ENCODE assay signal across 28 mouse cellular contexts in the genomic region with DNA sequence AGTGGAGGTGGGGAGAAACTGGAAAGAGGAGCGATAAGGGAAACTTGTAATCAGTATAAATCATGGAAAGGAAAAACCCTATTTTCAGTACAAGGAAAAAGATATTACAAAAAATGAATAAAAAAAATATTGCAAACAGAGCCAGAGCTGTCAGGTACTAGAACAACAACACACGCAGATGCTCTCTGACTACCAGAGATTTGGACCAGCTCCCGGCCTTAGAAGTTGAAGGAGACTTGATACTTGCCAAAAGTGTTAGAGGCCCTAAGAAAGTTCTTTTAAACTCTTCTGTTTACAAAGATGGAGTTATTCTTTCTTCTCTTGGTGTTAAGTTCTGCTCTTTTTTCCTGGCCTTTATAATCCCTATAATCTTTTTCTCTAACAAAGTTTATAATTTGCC.
DNase-seq lines count a peak whose midpoint lies in the region; TF ChIP-seq lines count a peak whose summit lies in the region.
"Had no signal": no experiment of that assay in that cellular context is flagged by ENCODE, and none has a peak within 500 bp of the region (broad histone marks: within the 10 kb centered on the region; RNA-seq: fewer than 3 reads in every experiment).

No protein-coding gene starts in this region.

- H3K4me3 ChIP-seq in thymus, adult 2 months (ENCODE audit: control insufficient read depth, insufficient read depth, low read length) = no peak overlapping the region
- H3K4me3 ChIP-seq: forebrain, embryonic 10.5 days; hindbrain, embryonic 10.5 days; hindbrain, embryonic 15.5 days; left cerebral cortex, adult 2 months; limb, embryonic 13.5 days; liver, embryonic 12.5 days; neural tube, embryonic 15.5 days had no signal

- TF ChIP-seq CTCF in thymus, adult 2 months (IDR thresholded peaks at IDR 0.05; ENCODE audit: borderline replicate concordance, control insufficient read depth, extremely low read depth, insufficient read depth, low read length, poor library complexity) = no peak

- peak; percentile 13 for DNase-seq in gastrocnemius, adult 18-20 months (ENCODE audit: low spot score)
- DNase-seq in gastrocnemius, postnatal 10 days = no peak
- peak; percentile 8 for DNase-seq in kidney, postnatal 14 days
- no peak for DNase-seq in kidney, adult 8-10 months
- peak; percentile 17 for DNase-seq in brain, adult 2 months (ENCODE audit: low read depth, low spot score)
- DNase-seq in lung, postnatal 10 days = peak; percentile 5
- no peak for DNase-seq in thymus, adult 2 months
- no peak for DNase-seq in adrenal gland, postnatal 14 days
- DNase-seq: adrenal gland, postnatal 25 days; cerebellum, adult 2 months; cerebellum, postnatal 25 days; heart, postnatal 14 days; kidney, adult 18-20 months; kidney, postnatal 25 days; liver, postnatal 0 days; midbrain, embryonic 14.5 days; retina, postnatal 1 day; right cerebral cortex, postnatal 25 days; spleen, adult 18-20 months; thymus, adult 18-20 months; thymus, postnatal 36 days had no signal

- no peak for TF ChIP-seq POLR2A in thymus, adult 2 months (IDR thresholded peaks at IDR 0.05; ENCODE audit: control insufficient read depth, extremely low read depth, insufficient read depth, low read length, poor library complexity)

- no peak overlapping the region for H3K27ac ChIP-seq in thymus, adult 2 months (ENCODE audit: control insufficient read depth, insufficient read depth, low read length)
- H3K27ac ChIP-seq: forebrain, embryonic 10.5 days; hindbrain, embryonic 10.5 days; hindbrain, embryonic 15.5 days; left cerebral cortex, adult 2 months; limb, embryonic 13.5 days; liver, embryonic 12.5 days; neural tube, embryonic 15.5 days had no signal

- H3K4me1 ChIP-seq in thymus, adult 2 months (replicated peaks; ENCODE audit: control insufficient read depth, insufficient read depth, low read length) = no peaks in the 10 kb centered on the region
- H3K4me1 ChIP-seq: forebrain, embryonic 10.5 days; hindbrain, embryonic 10.5 days; hindbrain, embryonic 15.5 days; limb, embryonic 13.5 days; liver, embryonic 12.5 days; neural tube, embryonic 15.5 days had no signal

- H3K27me3 ChIP-seq in thymus, adult 2 months (ENCODE audit: control insufficient read depth, insufficient read depth, low read length) = no peaks in the 10 kb centered on the region
- H3K27me3 ChIP-seq: hindbrain, embryonic 15.5 days; limb, embryonic 13.5 days; liver, embryonic 12.5 days; neural tube, embryonic 15.5 days had no signal

- WGBS in thymus, adult 2 months = 88% methylated on average over 3 of the region's 3 CpGs

- no peaks in the 10 kb centered on the region for H3K36me3 ChIP-seq in thymus, adult 2 months (ENCODE audit: control insufficient read depth, insufficient read depth, low read length)
- H3K36me3 ChIP-seq: forebrain, embryonic 10.5 days; hindbrain, embryonic 10.5 days; hindbrain, embryonic 15.5 days; limb, embryonic 13.5 days; liver, embryonic 12.5 days; neural tube, embryonic 15.5 days had no signal

Comparison
In these comparisons a context has a peak if more than half of its experiments do, and no peak if none do; other contexts are left out.
1. DNase-seq: peak in gastrocnemius, adult 18-20 months (single experiment), kidney, postnatal 14 days (single experiment), brain, adult 2 months (single experiment) and lung, postnatal 10 days (single experiment); none in gastrocnemius, postnatal 10 days (single experiment), kidney, adult 8-10 months (0 of 2), thymus, adult 2 months (single experiment) and adrenal gland, postnatal 14 days (single experiment).